Mouse (Mus musculus): ENCODE results near the gene Iqcn.

- TF ChIP-seq POLR2A (IDR thresholded peaks at IDR 0.05; ENCODE audit: insufficient read depth, low read depth, low read length) (peak; percentile 83), CTCF (IDR thresholded peaks at IDR 0.05) (no peak)
Observed at GRCm38 (mm10) chr8:70699834-70700554, 3.3 kb upstream of the Iqcn start.
